Mouse (Mus musculus) kidney, embryonic 16.5 days (tissue): ENCODE measurements around the gene Prkrip1. TPM values are rescaled to one million over a fixed set of nuclear protein-coding genes. Genes with fewer than 3 reads are reported as not detected.
"Not testable (repeated sequence)": the region's sequence is repeated elsewhere in the genome, so short reads cannot be mapped to it uniquely, and the experiment has no call there.

ENCODE experiments used
- ATAC-seq: fragments of 200-750 bp; cut with Nextera tagmentation; 2 replicates; pipeline ENCODE4 v1.8.0; 2017; ENCODE audit warnings: moderate TSS enrichment; ENCODE audit not compliant: low FRiP score, low TSS enrichment
- H3K27ac ChIP-seq: fragments of 300-500 bp; sonication (generic); 2 replicates; pipeline ENCODE4 v1.5.1; 2014; ENCODE audit warnings: low read length
- H3K27me3 ChIP-seq: fragments of 300-500 bp; sonication (generic); 2 replicates; pipeline ENCODE4 v1.6.1; 2014; ENCODE audit warnings: low read length, control low read depth, mixed read lengths; ENCODE audit not compliant: insufficient read depth
- H3K36me3 ChIP-seq: fragments of 300-500 bp; sonication (generic); 2 replicates; pipeline ENCODE4 v1.6.1; 2014; ENCODE audit warnings: low read length, control low read depth, mixed read lengths; ENCODE audit not compliant: insufficient read depth
- H3K4me1 ChIP-seq: fragments of 300-500 bp; sonication (generic); 2 replicates; pipeline ENCODE4 v1.6.1; 2014; ENCODE audit warnings: low read length, control low read depth, mixed read lengths; ENCODE audit not compliant: insufficient read depth
- H3K4me2 ChIP-seq: fragments of 300-500 bp; sonication (generic); replicated peaks from 2 replicates; pipeline ENCODE4 v1.6.1; 2014; ENCODE audit warnings: low read depth, low read length
- H3K4me3 ChIP-seq: fragments of 300-500 bp; sonication (generic); 2 replicates; pipeline ENCODE4 v1.5.1; 2014; ENCODE audit warnings: mild to moderate bottlenecking, low read length
- H3K9ac ChIP-seq: fragments of 300-500 bp; sonication (generic); replicated peaks from 2 replicates; pipeline ENCODE4 v1.6.1; 2014; ENCODE audit warnings: low read length
- H3K9me3 ChIP-seq: fragments of 300-500 bp; sonication (generic); 2 replicates; pipeline ENCODE4 v1.6.1; 2016; ENCODE audit warnings: low read length, control low read depth
- WGBS: fragments of 180-500 bp; shearing (Covaris S2); extraction: QIAGEN DNeasy Blood & Tissue Kit; methylation state at CpG from one replicate; pipeline ENCODE4 v1.1.7; 2014; 5-methylcytosine and 5-hydroxymethylcytosine counted together
- polyA plus RNA-seq: library from polyadenylated mRNA; unstranded; fragments of >200 nt; fragmentation: Nextera tagmentation; extraction: Ambion mirVana; gene quantifications from 2 replicates; pipeline ENCODE4 v1.2.1, GENCODE M21; 2015

The Prkrip1 gene
- polyA plus RNA-seq, 1 experiment from 2014 or later: 47.1 TPM

DNA sequence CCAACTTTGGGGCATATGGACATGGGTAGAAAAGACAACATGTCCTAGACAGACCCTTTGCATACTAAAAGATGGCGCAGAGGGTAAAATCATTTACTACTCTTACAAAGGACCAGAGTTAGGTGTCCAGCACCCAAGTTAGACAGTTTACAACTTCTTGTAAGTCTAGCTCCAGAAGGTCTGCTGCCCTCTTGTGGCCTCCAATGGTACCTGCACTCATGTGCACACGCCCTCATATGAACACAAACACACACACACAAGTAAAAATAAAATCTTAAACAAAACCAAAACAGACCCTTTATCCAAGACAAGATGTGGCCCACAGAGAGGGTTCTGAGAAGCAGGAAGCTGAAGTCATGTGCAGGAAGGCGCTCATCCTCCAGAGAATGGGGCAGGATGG, 30.7 kb downstream of the Prkrip1 start:
- Histone ChIP-seq H3K4me3 (no peak overlapping the region), H3K9me3 (peaks cover 4% of the 10 kb centered on the region; the same call in 1 of the 2 replicates), H3K27ac (no peak overlapping the region), H3K9ac (no peak overlapping the region), H3K4me1 (peaks cover 14% of the 10 kb centered on the region), H3K36me3 (no peaks in the 10 kb centered on the region), H3K4me2 (no peak overlapping the region), H3K27me3 (no peaks in the 10 kb centered on the region)
- ATAC-seq: no peak
- 97% methylated on average over 3 of the region's 3 CpGs for WGBS

DNA sequence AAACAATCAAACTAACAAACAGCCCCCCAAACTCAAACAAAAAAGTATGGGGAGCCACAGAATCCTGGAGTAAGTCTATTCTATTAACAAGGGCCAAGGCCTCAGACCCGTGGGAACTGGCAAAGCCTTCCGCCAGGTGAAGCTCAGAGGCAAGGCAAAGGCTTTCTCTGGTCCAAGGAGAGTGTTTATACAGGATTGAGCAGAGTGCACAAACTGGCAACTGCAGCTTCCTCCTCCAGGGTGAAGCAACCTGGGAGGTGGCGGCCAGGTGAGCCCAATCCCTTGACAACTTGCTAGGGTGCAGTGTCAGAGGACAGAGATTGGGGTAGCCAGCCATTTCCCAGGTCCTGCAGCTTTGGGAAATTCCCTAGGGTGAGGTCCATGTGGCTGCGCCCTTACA, 31.5 kb downstream of the Prkrip1 start:
- H3K9me3 ChIP-seq: peaks cover 4% of the 10 kb centered on the region; the same call in 1 of the 2 replicates
- H3K4me1 ChIP-seq: peaks cover 14% of the 10 kb centered on the region
- H3K9ac ChIP-seq: no peak overlapping the region
- no peak overlapping the region for H3K4me3 ChIP-seq
- H3K27ac ChIP-seq: no peak overlapping the region
- no peaks in the 10 kb centered on the region for H3K27me3 ChIP-seq
- no peak for ATAC-seq
- no peaks in the 10 kb centered on the region for H3K36me3 ChIP-seq
- H3K4me2 ChIP-seq: no peak overlapping the region
- WGBS: 88% methylated on average over 4 of the region's 4 CpGs

DNA sequence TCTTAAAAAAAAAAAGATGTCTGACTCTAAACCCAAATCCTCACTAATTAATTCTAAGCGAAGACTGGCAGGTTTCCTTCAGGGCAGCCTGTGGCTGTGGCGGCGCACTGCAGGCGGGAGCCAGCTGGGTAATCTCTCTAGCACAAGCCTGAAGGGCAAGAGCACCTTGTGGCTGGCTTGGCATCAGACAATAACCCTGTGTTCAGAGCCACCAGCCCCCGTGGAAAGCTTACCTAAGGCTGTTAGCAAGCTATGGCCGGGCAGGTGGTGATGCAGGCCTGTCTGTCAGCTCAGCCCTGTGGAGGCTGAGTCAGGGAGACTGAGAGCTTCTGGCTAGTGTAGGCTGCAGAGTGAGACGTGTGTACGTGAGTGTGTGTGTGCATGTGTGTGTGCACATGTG, 33.5 kb downstream of the Prkrip1 start:
- ATAC-seq: no peak
- no peaks in the 10 kb centered on the region for H3K27me3 ChIP-seq
- WGBS: 80% methylated on average over 8 of the region's 8 CpGs

DNA sequence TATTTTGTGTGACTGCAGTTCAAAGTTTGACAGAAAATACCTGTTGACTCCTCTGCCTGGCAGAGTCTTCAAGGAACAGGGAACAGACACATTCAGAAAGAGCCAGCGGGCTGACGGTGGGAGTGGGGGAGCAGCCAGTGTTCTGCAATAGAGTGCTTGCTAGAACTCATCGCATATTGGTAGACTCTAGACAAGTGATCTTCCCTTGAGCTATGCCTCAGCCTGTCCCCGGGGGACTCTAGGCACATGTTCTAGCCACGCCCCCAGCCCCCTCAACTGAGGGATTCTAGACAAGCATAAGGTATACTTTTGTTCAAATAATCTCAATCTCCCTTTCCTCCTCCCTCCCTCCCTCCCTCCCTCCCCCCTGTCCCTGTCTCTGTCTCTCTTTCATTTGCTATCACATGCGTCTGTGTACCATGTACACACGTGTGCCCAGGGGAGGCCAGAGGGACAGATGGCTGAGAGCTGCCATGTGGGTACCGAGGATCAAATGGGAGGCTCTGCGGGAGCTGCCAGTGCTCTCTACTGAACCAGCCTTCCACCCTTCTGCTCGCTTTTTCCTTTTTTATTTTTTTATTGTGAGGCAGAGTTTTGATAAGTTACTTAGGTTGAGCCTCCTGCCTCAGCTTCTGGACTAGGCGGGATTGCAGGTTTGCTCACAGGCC, 34.8 kb downstream of the Prkrip1 start:
- no peaks in the 10 kb centered on the region for H3K27me3 ChIP-seq
- H3K4me1 ChIP-seq: no peaks in the 10 kb centered on the region
- H3K4me3 ChIP-seq: no peak overlapping the region
- no peaks in the 10 kb centered on the region for H3K36me3 ChIP-seq
- no peak for ATAC-seq
- H3K9ac ChIP-seq: no peak overlapping the region
- H3K4me2 ChIP-seq: no peak overlapping the region
- WGBS: 88% methylated on average over 11 of the region's 11 CpGs
- no peak overlapping the region for H3K27ac ChIP-seq
- peaks cover 4% of the 10 kb centered on the region; the same call in 1 of the 2 replicates for H3K9me3 ChIP-seq

More for the DNA sequence above, 33.5 kb downstream of the Prkrip1 start:
- Histone ChIP-seq H3K27ac (no peak overlapping the region), H3K4me3 (no peak overlapping the region), H3K4me1 (peaks cover 3% of the 10 kb centered on the region; the same call in 1 of the 2 replicates), H3K9ac (no peak overlapping the region), H3K9me3 (peaks cover 4% of the 10 kb centered on the region; the same call in 1 of the 2 replicates), H3K36me3 (no peaks in the 10 kb centered on the region), H3K4me2 (no peak overlapping the region)

DNA sequence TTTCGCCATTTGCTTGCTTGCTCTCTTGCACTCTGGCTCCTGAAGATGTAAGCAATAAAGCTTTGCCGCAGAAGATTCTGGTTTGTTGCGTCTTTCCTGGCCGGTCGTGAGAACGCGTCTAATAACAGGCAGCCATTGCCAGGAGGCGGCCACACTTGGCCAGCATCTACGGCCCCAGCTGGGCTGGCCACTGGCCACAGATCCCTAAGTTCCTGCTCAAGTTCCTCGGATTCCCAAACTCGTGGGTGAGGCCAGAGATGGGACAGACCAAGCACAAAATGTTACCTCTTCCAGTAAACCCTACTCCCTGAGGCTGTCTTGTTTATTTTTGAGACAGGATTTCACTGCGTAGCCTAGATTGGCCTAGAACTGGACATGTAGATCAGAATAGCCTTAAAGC, 38.7 kb downstream of the Prkrip1 start:
- not testable (repeated sequence) for H3K27me3 ChIP-seq, H3K4me2 ChIP-seq, H3K4me1 ChIP-seq, H3K9ac ChIP-seq, H3K27ac ChIP-seq, H3K9me3 ChIP-seq, ATAC-seq, H3K4me3 ChIP-seq, H3K36me3 ChIP-seq
- 90% methylated on average over 11 of the region's 12 CpGs for WGBS

DNA sequence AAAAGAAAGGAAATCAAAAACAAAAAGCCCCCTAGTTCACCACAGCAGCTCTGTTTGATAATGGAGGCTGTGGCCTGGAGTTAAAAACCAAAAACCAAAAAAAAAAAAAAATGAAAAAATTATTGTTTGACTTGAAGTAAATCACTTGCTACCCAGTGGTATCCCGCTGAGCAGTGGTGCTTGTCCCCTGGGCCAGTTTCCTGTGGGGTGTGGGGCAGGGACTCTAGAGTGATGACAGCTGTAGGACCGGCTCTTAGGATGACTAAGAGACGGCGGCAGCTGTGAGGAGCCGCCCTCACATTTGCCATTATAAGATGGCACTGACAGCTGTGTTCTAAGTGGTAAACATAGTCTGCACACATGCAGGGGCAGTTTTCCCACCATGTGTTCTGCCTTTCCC, 43.4 kb downstream of the Prkrip1 start:
- Histone ChIP-seq H3K27me3 (no peaks in the 10 kb centered on the region), H3K4me3 (no peak overlapping the region), H3K36me3 (no peaks in the 10 kb centered on the region), H3K9me3 (no peaks in the 10 kb centered on the region), H3K27ac (no peak overlapping the region), H3K4me2 (no peak overlapping the region), H3K9ac (no peak overlapping the region), H3K4me1 (no peaks in the 10 kb centered on the region)
- ATAC-seq: no peak
- WGBS: 76% methylated on average over 5 of the region's 5 CpGs

DNA sequence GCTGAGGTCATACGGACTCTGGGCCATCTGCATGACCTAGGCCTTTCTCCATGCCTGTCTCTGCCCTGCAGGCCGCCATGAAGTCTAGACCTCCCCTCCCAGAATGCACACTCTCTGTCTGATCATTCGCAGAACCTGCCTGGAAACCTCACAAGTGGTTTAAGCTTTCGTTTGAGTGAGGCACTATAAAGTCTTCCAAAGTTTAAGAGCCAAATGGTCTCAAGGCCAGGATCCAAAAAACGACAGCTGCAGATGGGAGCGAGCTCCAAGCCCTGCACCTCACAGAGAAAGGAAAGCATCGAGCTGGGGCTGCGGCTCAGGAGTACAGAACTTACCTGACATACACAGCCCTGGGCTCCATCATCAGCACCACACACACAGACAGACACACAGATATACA, 46.4 kb downstream of the Prkrip1 start:
- no peaks in the 10 kb centered on the region for H3K4me1 ChIP-seq
- H3K9me3 ChIP-seq: no peaks in the 10 kb centered on the region
- H3K9ac ChIP-seq: no peak overlapping the region
- no peak overlapping the region for H3K27ac ChIP-seq
- no peaks in the 10 kb centered on the region for H3K36me3 ChIP-seq
- WGBS: 65% methylated on average over 8 of the region's 8 CpGs
- no peak for ATAC-seq
- no peak overlapping the region for H3K4me2 ChIP-seq
- no peak overlapping the region for H3K4me3 ChIP-seq
- no peaks in the 10 kb centered on the region for H3K27me3 ChIP-seq

DNA sequence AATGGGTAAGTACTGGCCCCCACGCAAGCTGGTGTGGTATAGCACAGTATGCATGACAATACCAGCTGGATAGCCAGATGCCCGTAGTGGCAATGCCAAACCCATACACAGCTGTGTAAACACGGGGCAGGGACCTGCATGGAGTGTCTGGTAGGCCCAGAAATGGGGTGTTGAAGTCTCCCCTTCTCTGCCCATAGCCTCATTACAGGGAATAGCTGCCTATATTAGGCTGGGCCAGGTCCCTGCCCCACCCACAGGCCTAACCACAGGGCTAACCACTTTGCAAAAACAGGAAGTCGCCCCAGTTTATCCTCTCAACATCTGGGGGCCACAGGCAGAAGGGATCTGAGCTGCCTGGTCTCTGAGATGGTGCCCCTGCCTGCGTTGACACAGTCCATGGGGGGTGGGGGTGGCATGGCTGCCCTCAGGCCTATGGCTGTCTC, 49.6 kb downstream of the Prkrip1 start:
- not testable (repeated sequence) for ATAC-seq, H3K27me3 ChIP-seq, H3K4me1 ChIP-seq, H3K27ac ChIP-seq, H3K9ac ChIP-seq, H3K9me3 ChIP-seq, H3K4me3 ChIP-seq, H3K4me2 ChIP-seq, H3K36me3 ChIP-seq
- WGBS: 69% methylated on average over 5 of the region's 5 CpGs

DNA sequence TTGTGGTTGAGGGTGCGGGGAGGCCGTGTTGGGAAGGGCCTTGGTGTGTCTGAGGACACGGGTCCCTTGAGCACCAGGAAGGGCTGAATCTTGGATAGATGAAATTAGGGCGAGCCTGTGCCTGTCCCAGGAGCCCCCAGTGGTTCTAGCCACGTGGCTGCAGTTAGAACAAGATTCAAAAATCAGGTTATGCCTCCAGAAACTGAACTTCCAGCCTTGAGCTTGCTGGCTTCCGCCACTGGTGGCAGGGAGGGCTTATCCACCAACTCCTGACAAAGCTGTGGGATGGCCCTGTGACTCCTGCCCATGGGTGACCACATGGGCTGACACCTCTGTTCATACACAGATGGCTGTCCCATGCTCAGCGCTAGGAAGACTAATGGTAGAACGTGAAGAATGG, 51.1 kb downstream of the Prkrip1 start:
- H3K36me3 ChIP-seq: no peaks in the 10 kb centered on the region
- H3K27me3 ChIP-seq: no peaks in the 10 kb centered on the region
- 0 out of 2 replicates have a peak, but pooled peaks cover 2% of the 10 kb centered on the region for H3K4me1 ChIP-seq
- H3K9ac ChIP-seq: no peak overlapping the region
- no peak overlapping the region for H3K27ac ChIP-seq
- H3K4me3 ChIP-seq: no peak overlapping the region
- 74% methylated on average over 8 of the region's 8 CpGs for WGBS
- ATAC-seq: no peak
- H3K4me2 ChIP-seq: no peak overlapping the region
- no peaks in the 10 kb centered on the region for H3K9me3 ChIP-seq

DNA sequence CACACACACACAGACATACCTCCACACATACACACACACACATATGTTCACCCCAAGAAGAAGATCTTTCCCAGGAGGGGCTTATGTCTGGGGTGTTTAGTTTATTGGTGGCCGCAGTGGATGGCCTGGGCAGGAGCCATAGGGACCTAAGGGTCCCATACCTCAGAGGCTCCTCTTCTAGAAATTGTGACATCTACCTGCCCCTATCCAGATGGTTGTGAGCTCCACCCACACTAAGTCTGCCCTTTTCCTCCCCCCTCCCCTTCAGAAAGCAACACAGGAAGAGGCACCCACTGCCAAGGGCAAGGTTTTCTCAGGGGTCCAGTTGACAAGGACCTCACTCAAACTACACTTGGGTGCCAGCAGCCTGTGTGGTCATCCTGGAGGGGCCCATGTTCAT, 51.8 kb downstream of the Prkrip1 start:
- H3K4me1 ChIP-seq: 0 out of 2 replicates have a peak, but pooled peaks cover 2% of the 10 kb centered on the region
- H3K27me3 ChIP-seq: no peaks in the 10 kb centered on the region
- WGBS: 74% methylated on average over 1 of the region's 1 CpGs

More for the DNA sequence above, 51.8 kb downstream of the Prkrip1 start:
- H3K36me3 ChIP-seq: peaks cover 2% of the 10 kb centered on the region; the same call in 1 of the 2 replicates
- no peak for ATAC-seq
- no peak overlapping the region for H3K4me3 ChIP-seq
- H3K4me2 ChIP-seq: no peak overlapping the region
- H3K9ac ChIP-seq: no peak overlapping the region
- peaks cover 3% of the 10 kb centered on the region; the same call in 1 of the 2 replicates for H3K9me3 ChIP-seq
- H3K27ac ChIP-seq: no peak overlapping the region
